In the genomic region with DNA sequence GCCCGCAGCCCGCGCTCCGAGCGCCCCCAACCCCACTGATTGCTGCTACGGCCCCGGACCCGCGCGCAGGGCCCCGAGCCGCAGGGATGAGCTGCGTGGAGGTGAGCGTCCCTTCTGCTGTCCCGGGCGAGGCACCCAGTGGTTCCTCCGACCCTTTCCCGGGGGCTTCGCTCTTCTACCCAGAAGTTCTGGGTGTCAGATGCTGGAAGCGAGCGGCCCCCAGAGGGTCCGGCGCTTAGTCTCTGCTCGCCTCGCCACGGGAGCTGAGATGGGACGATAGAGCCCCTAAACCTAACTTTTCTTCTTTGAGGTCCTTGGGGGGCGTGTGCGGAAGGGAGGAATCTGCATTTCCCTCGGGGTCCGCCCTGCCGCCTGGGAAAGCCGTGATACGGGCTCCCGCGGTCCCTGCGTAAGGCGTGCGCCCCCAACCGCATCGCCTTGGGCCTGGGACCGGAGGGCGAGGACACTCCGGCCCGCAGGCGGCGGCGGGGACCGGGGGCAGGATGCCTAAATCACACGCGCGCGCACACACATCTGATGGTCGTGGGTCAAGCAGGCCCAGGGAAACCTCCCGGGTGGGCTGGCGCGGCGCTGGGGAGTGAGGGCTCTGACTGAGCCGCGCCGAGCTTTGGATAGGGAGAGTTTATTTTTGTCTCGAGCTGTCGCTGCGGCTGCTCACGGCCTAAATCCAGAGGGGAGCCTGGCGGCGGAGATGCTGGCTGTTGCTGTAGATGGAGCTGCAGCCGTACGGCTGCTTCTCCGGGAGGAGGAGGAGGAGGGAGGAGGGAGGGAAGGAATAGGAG, we compare ENCODE assay signal across 8 mouse cellular contexts. TPM values are rescaled to one million over a fixed set of nuclear protein-coding genes. Genes with fewer than 3 reads are reported as not detected.
DNase-seq lines count a peak whose midpoint lies in the region; ATAC-seq and TF ChIP-seq lines count a peak whose summit lies in the region.

No protein-coding gene starts in this region.

- H3K9me3 ChIP-seq in hindbrain, embryonic 10.5 days: no peaks in the 10 kb centered on the region
- no peaks in the 10 kb centered on the region for H3K9me3 ChIP-seq in lung, postnatal 0 days (ENCODE audit: low read length)

- peak overlapping the region; percentile 90 for H3K27ac ChIP-seq in hindbrain, embryonic 10.5 days
- H3K27ac ChIP-seq in lung, postnatal 0 days (ENCODE audit: low read length): peak overlapping the region; percentile 84

- peaks cover 47% of the 10 kb centered on the region for H3K4me1 ChIP-seq in hindbrain, embryonic 10.5 days (replicated peaks)
- 0 out of 2 replicates have a peak, but pooled peaks cover 6% of the 10 kb centered on the region for H3K4me1 ChIP-seq in lung, postnatal 0 days (ENCODE audit: insufficient read depth, low read depth, low read length)

- peak; percentile 72 for ATAC-seq in frontal cortex, adult (ENCODE audit: low TSS enrichment)
- peak; percentile 7 for ATAC-seq in lung, postnatal 0 days

- peaks cover 27% of the 10 kb centered on the region for H3K27me3 ChIP-seq in hindbrain, embryonic 10.5 days (ENCODE audit: insufficient read depth, poor library complexity, severe bottlenecking)
- no peaks in the 10 kb centered on the region for H3K27me3 ChIP-seq in lung, postnatal 0 days (replicated peaks; ENCODE audit: insufficient read depth, low read length)

- no peaks in the 10 kb centered on the region for H3K36me3 ChIP-seq in hindbrain, embryonic 10.5 days
- H3K36me3 ChIP-seq in lung, postnatal 0 days (ENCODE audit: insufficient read depth, low read length): no peaks in the 10 kb centered on the region

- peak overlapping the region; percentile 72 for H3K9ac ChIP-seq in lung, postnatal 0 days (replicated peaks; ENCODE audit: low read depth)

- no peak for TF ChIP-seq EP300 in lung, postnatal 0 days (IDR thresholded peaks at IDR 0.05)

- peak; percentile 75 for DNase-seq in MN1 (ENCODE audit: low spot score)
- peak; percentile 69 to 73 for DNase-seq in cerebellum, adult 18-20 months
- DNase-seq in hindbrain, embryonic 10.5 days (ENCODE audit: low spot score): peak; percentile 75
- peak; percentile 41 to 44 for DNase-seq in layer of hippocampus, postnatal 14 days (ENCODE audit: low spot score in 2 of 2)
- peak; percentile 73 for DNase-seq in lung, postnatal 0 days (ENCODE audit: low spot score)
- peak; percentile 62 to 69 for DNase-seq in right cerebral cortex, adult 2 months (ENCODE audit: low spot score in 2 of 2)
- no peak for DNase-seq in spleen, postnatal 36 days (ENCODE audit: low spot score in 2 of 2)

- peak overlapping the region; percentile 97 for H3K4me2 ChIP-seq in lung, postnatal 0 days (replicated peaks; ENCODE audit: low read depth, low read length)

- under 1% methylated on average over 69 of the region's 70 CpGs for WGBS in hindbrain, embryonic 10.5 days
- WGBS in lung, postnatal 0 days: under 1% methylated on average over 65 of the region's 70 CpGs

- peak; percentile 33 for TF ChIP-seq CTCF in lung, postnatal 0 days (IDR thresholded peaks at IDR 0.05)

- H3K4me3 ChIP-seq in hindbrain, embryonic 10.5 days: peak overlapping the region; percentile 72
- H3K4me3 ChIP-seq in lung, postnatal 0 days (ENCODE audit: low read depth, low read length): peak overlapping the region; percentile 67

RNA-seq across cellular contexts. Expression of a gene that starts 0.6 kb away (rescaled TPM):
- 2.7 and 4.5 TPM in 2 replicates for polyA plus RNA-seq in hindbrain, embryonic 10.5 days (2016; fragmentation: Nextera tagmentation; extraction: Ambion mirVana)
- total RNA-seq in layer of hippocampus, postnatal 14 days (2021): 10 to 100 TPM; 10.9 to 11.2 TPM
- 6.3 and 7.9 TPM in 2 replicates for polyA plus RNA-seq in lung, postnatal 0 days (2015; fragmentation: Nextera tagmentation; extraction: Ambion mirVana)

RNA-seq across cellular contexts. Expression of a gene that starts 51.3 kb away (rescaled TPM):
- polyA plus RNA-seq in hindbrain, embryonic 10.5 days (2016; fragmentation: Nextera tagmentation; extraction: Ambion mirVana): 34.1 and 36.8 TPM in 2 replicates
- 10 to 100 TPM; 17.5 to 21.5 TPM for total RNA-seq in layer of hippocampus, postnatal 14 days (2021)
- polyA plus RNA-seq in lung, postnatal 0 days (2015; fragmentation: Nextera tagmentation; extraction: Ambion mirVana): 54.6 and 54.8 TPM in 2 replicates

Comparison
In these comparisons a context has a peak if more than half of its experiments do, and no peak if none do; other contexts are left out.
1. DNase-seq: peak in MN1 (single experiment), cerebellum, adult 18-20 months (2 of 2), hindbrain, embryonic 10.5 days (single experiment), layer of hippocampus, postnatal 14 days (2 of 2), lung, postnatal 0 days (single experiment) and right cerebral cortex, adult 2 months (2 of 2); none in spleen, postnatal 36 days (0 of 2).